Mouse (Mus musculus) ES-Bruce4 (cell line): ENCODE measurements around the gene Zfp993.
"Not testable (repeated sequence)": the region's sequence is repeated elsewhere in the genome, so short reads cannot be mapped to it uniquely, and the experiment has no call there.

Experiments used
- CTCF ChIP-seq: IDR thresholded peaks from one replicate; pipeline ENCODE4 v1.8.1; 2011; ENCODE audit warnings: low read depth, low read length
- EP300 ChIP-seq: IDR thresholded peaks from 2 replicates; pipeline ENCODE4 v1.6.1; 2011; ENCODE audit warnings: low read depth, low read length; ENCODE audit not compliant: insufficient read depth
- POLR2A ChIP-seq: IDR thresholded peaks from one replicate; pipeline ENCODE4 v1.8.1; 2011; ENCODE audit warnings: low read length; ENCODE audit not compliant: insufficient read depth

- TF ChIP-seq CTCF, EP300, POLR2A: not testable (repeated sequence)
Observed at GRCm38 (mm10) chr4:146644367-146644766, 33.6 kb downstream of the Zfp993 start.
